Mouse (Mus musculus) layer of hippocampus, adult 8-10 months (tissue): Measurements from ENCODE around the gene Fosl1. TPM values are rescaled to one million over a fixed set of nuclear protein-coding genes. Genes with fewer than 3 reads are reported as not detected.
"Not testable (repeated sequence)": the region's sequence is repeated elsewhere in the genome, so short reads cannot be mapped to it uniquely, and the experiment has no call there.

Experiments
- DNase-seq, 2 experiments: peaks; one replicate each; pipeline ENCODE4 v3.0.0; 2022; ENCODE audit warnings: low spot score in 2 of 2
- total RNA-seq, 4 experiments: library from RNA; stranded (reverse); gene quantifications; 2 replicates each; pipeline ENCODE4 v1.2.4; 2022

The Fosl1 gene
- total RNA-seq, 4 experiments from 2014 or later, result 0.20 to 0.67 (median 0.29) TPM

GRCm38 (mm10) chr19:5481398-5481797, 34.1 kb downstream of the Fosl1 start:
- no peak for DNase-seq

GRCm38 (mm10) chr19:5483386-5484359, 36.3 kb downstream of the Fosl1 start:
- no peak for DNase-seq

GRCm38 (mm10) chr19:5484496-5484895, 37.1 kb downstream of the Fosl1 start:
- DNase-seq, result no peak

GRCm38 (mm10) chr19:5485371-5485770, 38.0 kb downstream of the Fosl1 start:
- no peak for DNase-seq

GRCm38 (mm10) chr19:5485821-5486220, 38.5 kb downstream of the Fosl1 start:
- DNase-seq, result no peak

GRCm38 (mm10) chr19:5486286-5486685, 38.9 kb downstream of the Fosl1 start:
- DNase-seq, result no peak

GRCm38 (mm10) chr19:5486771-5487170, 39.4 kb downstream of the Fosl1 start:
- DNase-seq, result no peak

GRCm38 (mm10) chr19:5487768-5488550, 40.6 kb downstream of the Fosl1 start, which contains the start of gene Mus81:
Mus81 (minus strand) TSS chr19:5488402.
- peak; percentile 93 to 94 for DNase-seq

GRCm38 (mm10) chr19:5488878-5489571, 41.7 kb downstream of the Fosl1 start:
- peak; percentile 96 to 97 for DNase-seq

GRCm38 (mm10) chr19:5489721-5490120, 42.4 kb downstream of the Fosl1 start:
- not testable (repeated sequence) for DNase-seq

GRCm38 (mm10) chr19:5490313-5490897, 43.1 kb downstream of the Fosl1 start, which contains the start of gene Cfl1:
Cfl1 (plus strand) TSS chr19:5490455.
- DNase-seq, result peak; percentile 93 to 94

GRCm38 (mm10) chr19:5490898-5491708, 43.8 kb downstream of the Fosl1 start:
- DNase-seq, result peak; percentile 76 to 81

GRCm38 (mm10) chr19:5492641-5493040, 45.3 kb downstream of the Fosl1 start:
- no peak for DNase-seq

- not testable (repeated sequence) for DNase-seq
Measured at GRCm38 (mm10) chr19:5493301-5493721, 46.0 kb downstream of the Fosl1 start.

GRCm38 (mm10) chr19:5494314-5494713, 47.0 kb downstream of the Fosl1 start:
- DNase-seq, result no peak

- no peak for DNase-seq
Measured at GRCm38 (mm10) chr19:5495353-5496051, 48.2 kb downstream of the Fosl1 start.

- DNase-seq, result no peak
Measured at GRCm38 (mm10) chr19:5496052-5496370, 48.7 kb downstream of the Fosl1 start.

- no peak for DNase-seq
Measured at GRCm38 (mm10) chr19:5500330-5500875, 53.1 kb downstream of the Fosl1 start.

- DNase-seq, result no peak
Measured at GRCm38 (mm10) chr19:5503687-5504086, 56.3 kb downstream of the Fosl1 start, which contains the start of gene 1700020D05Rik. 1700020D05Rik (minus strand) TSS chr19:5503787.
